Mouse (Mus musculus): ENCODE data around the gene Ksr2. TPM values are rescaled to one million over a fixed set of nuclear protein-coding genes. Genes with fewer than 3 reads are reported as not detected.
A peak's percentile ranks its signal among the peaks of the same experiment; 100 is the strongest.

The Ksr2 gene
- polyA plus RNA-seq, 1 experiment from 2014 or later = 7.1 TPM

GRCm38 (mm10) chr5:117687770-117688352 lies 274.1 kb downstream of the Ksr2 start:
- H3K4me3 ChIP-seq = no peak overlapping the region
- H3K36me3 ChIP-seq = no peaks in the 10 kb centered on the region
- no peak overlapping the region for H3K4me2 ChIP-seq
- H3K4me1 ChIP-seq (replicated peaks) = peaks cover 10% of the 10 kb centered on the region
- H3K27me3 ChIP-seq = 0 out of 2 replicates have a peak, but pooled peaks cover 2% of the 10 kb centered on the region
- no peak overlapping the region for H3K9ac ChIP-seq
- no peaks in the 10 kb centered on the region for H3K9me3 ChIP-seq
- no peak for ATAC-seq (ENCODE audit: low FRiP score)
- WGBS = 34% methylated on average over 4 of the region's 4 CpGs
- no peak overlapping the region for H3K27ac ChIP-seq

GRCm38 (mm10) chr5:117688738-117689137 lies 274.9 kb downstream of the Ksr2 start:
- H3K4me1 ChIP-seq (replicated peaks) = peaks cover 10% of the 10 kb centered on the region
- no peak overlapping the region for H3K27ac ChIP-seq
- H3K27me3 ChIP-seq = 0 out of 2 replicates have a peak, but pooled peaks cover 2% of the 10 kb centered on the region
- H3K4me3 ChIP-seq = no peak overlapping the region
- WGBS = 41% methylated on average over 3 of the region's 3 CpGs
- H3K4me2 ChIP-seq = no peak overlapping the region
- no peaks in the 10 kb centered on the region for H3K36me3 ChIP-seq
- no peak overlapping the region for H3K9ac ChIP-seq
- no peaks in the 10 kb centered on the region for H3K9me3 ChIP-seq
- no peak for ATAC-seq (ENCODE audit: low FRiP score)

GRCm38 (mm10) chr5:117689840-117690239 lies 276.0 kb downstream of the Ksr2 start:
- H3K27me3 ChIP-seq = 0 out of 2 replicates have a peak, but pooled peaks cover 2% of the 10 kb centered on the region
- H3K36me3 ChIP-seq = no peaks in the 10 kb centered on the region
- no peak overlapping the region for H3K4me3 ChIP-seq
- no peak overlapping the region for H3K4me2 ChIP-seq
- WGBS = 57% methylated on average over 8 of the region's 8 CpGs
- H3K4me1 ChIP-seq (replicated peaks) = peaks cover 10% of the 10 kb centered on the region
- no peak overlapping the region for H3K27ac ChIP-seq
- peak; percentile 65; the same call in 1 of the 2 replicates for ATAC-seq (ENCODE audit: low FRiP score)
- no peak overlapping the region for H3K9ac ChIP-seq
- no peaks in the 10 kb centered on the region for H3K9me3 ChIP-seq

GRCm38 (mm10) chr5:117691271-117691670 lies 277.5 kb downstream of the Ksr2 start:
- 0 out of 2 replicates have a peak, but pooled peaks cover 2% of the 10 kb centered on the region for H3K27me3 ChIP-seq
- H3K4me3 ChIP-seq = no peak overlapping the region
- no peak overlapping the region for H3K9ac ChIP-seq
- ATAC-seq (ENCODE audit: low FRiP score) = no peak
- no peaks in the 10 kb centered on the region for H3K36me3 ChIP-seq
- 75% methylated on average over 7 of the region's 7 CpGs for whole genome bisulfite sequencing
- H3K4me2 ChIP-seq = no peak overlapping the region
- no peak overlapping the region for H3K27ac ChIP-seq
- H3K4me1 ChIP-seq (replicated peaks) = peaks cover 10% of the 10 kb centered on the region
- no peaks in the 10 kb centered on the region for H3K9me3 ChIP-seq

- H3K27ac ChIP-seq = no peak overlapping the region
- no peak overlapping the region for H3K9ac ChIP-seq
- ATAC-seq (ENCODE audit: low FRiP score) = no peak
- no peak overlapping the region for H3K4me3 ChIP-seq
- H3K4me2 ChIP-seq = no peak overlapping the region
- no peaks in the 10 kb centered on the region for H3K9me3 ChIP-seq
- WGBS = 71% methylated on average over 3 of the region's 3 CpGs
- no peaks in the 10 kb centered on the region for H3K36me3 ChIP-seq
- 0 out of 2 replicates have a peak, but pooled peaks cover 2% of the 10 kb centered on the region for H3K27me3 ChIP-seq
- peaks cover 3% of the 10 kb centered on the region for H3K4me1 ChIP-seq (replicated peaks)
These were observed 279.8 kb downstream of the Ksr2 start for GRCm38 (mm10) chr5:117693557-117693956.

- ATAC-seq (ENCODE audit: low FRiP score) = no peak
- H3K27ac ChIP-seq = no peak overlapping the region
- WGBS = 62% methylated on average over 11 of the region's 11 CpGs
These were observed 280.8 kb downstream of the Ksr2 start for GRCm38 (mm10) chr5:117694632-117695031.

GRCm38 (mm10) chr5:117696366-117696765 lies 282.6 kb downstream of the Ksr2 start:
- H3K9me3 ChIP-seq = no peaks in the 10 kb centered on the region
- no peak overlapping the region for H3K27ac ChIP-seq
- no peak overlapping the region for H3K9ac ChIP-seq
- H3K4me2 ChIP-seq = no peak overlapping the region
- WGBS = 85% methylated on average over 8 of the region's 8 CpGs
- H3K4me1 ChIP-seq (replicated peaks) = peaks cover 3% of the 10 kb centered on the region; the same call in 1 of the 2 replicates
- H3K27me3 ChIP-seq = 0 out of 2 replicates have a peak, but pooled peaks cover 1% of the 10 kb centered on the region
- no peaks in the 10 kb centered on the region for H3K36me3 ChIP-seq
- no peak for ATAC-seq (ENCODE audit: low FRiP score)
- H3K4me3 ChIP-seq = no peak overlapping the region

More at GRCm38 (mm10) chr5:117694632-117695031, 280.8 kb downstream of the Ksr2 start:
- Histone ChIP-seq H3K4me1 (replicated peaks) (peaks cover 3% of the 10 kb centered on the region), H3K27me3 (0 out of 2 replicates have a peak, but pooled peaks cover 2% of the 10 kb centered on the region), H3K4me2 (no peak overlapping the region), H3K4me3 (no peak overlapping the region), H3K36me3 (no peaks in the 10 kb centered on the region), H3K9ac (no peak overlapping the region), H3K9me3 (no peaks in the 10 kb centered on the region)

GRCm38 (mm10) chr5:117697589-117697988 lies 283.8 kb downstream of the Ksr2 start:
- no peaks in the 10 kb centered on the region for H3K9me3 ChIP-seq
- no peaks in the 10 kb centered on the region for H3K27me3 ChIP-seq
- peaks cover 3% of the 10 kb centered on the region; the same call in 1 of the 2 replicates for H3K4me1 ChIP-seq (replicated peaks)
- no peak overlapping the region for H3K4me2 ChIP-seq
- no peak overlapping the region for H3K9ac ChIP-seq
- no peak overlapping the region for H3K27ac ChIP-seq
- 73% methylated on average over 6 of the region's 6 CpGs for WGBS
- no peak for ATAC-seq (ENCODE audit: low FRiP score)
- H3K4me3 ChIP-seq = no peak overlapping the region
- H3K36me3 ChIP-seq = no peaks in the 10 kb centered on the region

GRCm38 (mm10) chr5:117704371-117704770 lies 290.6 kb downstream of the Ksr2 start:
- no peak for ATAC-seq (ENCODE audit: low FRiP score)
- peaks cover 11% of the 10 kb centered on the region for H3K36me3 ChIP-seq
- H3K27ac ChIP-seq = no peak overlapping the region
- WGBS = 77% methylated on average over 9 of the region's 9 CpGs
- H3K4me1 ChIP-seq (replicated peaks) = peaks cover 27% of the 10 kb centered on the region
- no peak overlapping the region for H3K4me2 ChIP-seq
- 0 out of 2 replicates have a peak, but pooled peaks cover 6% of the 10 kb centered on the region for H3K27me3 ChIP-seq
- H3K9ac ChIP-seq = no peak overlapping the region
- H3K9me3 ChIP-seq = peaks cover 5% of the 10 kb centered on the region; the same call in 1 of the 2 replicates
- no peak overlapping the region for H3K4me3 ChIP-seq

- no peak overlapping the region for H3K9ac ChIP-seq
- peaks cover 37% of the 10 kb centered on the region for H3K4me1 ChIP-seq (replicated peaks)
- no peak overlapping the region for H3K4me2 ChIP-seq
- peak; percentile 71; the same call in 1 of the 2 replicates for ATAC-seq (ENCODE audit: low FRiP score)
- H3K4me3 ChIP-seq = no peak overlapping the region
- H3K27ac ChIP-seq = peak overlapping the region; percentile 24
- 0 out of 2 replicates have a peak, but pooled peaks cover 6% of the 10 kb centered on the region for H3K27me3 ChIP-seq
- peaks cover 11% of the 10 kb centered on the region for H3K36me3 ChIP-seq
- H3K9me3 ChIP-seq = peaks cover 5% of the 10 kb centered on the region; the same call in 1 of the 2 replicates
- WGBS = 11% methylated on average over 11 of the region's 11 CpGs
These were observed 292.8 kb downstream of the Ksr2 start for GRCm38 (mm10) chr5:117706633-117707032.

- Histone ChIP-seq H3K36me3 (peaks cover 17% of the 10 kb centered on the region), H3K9ac (no peak overlapping the region), H3K9me3 (peaks cover 5% of the 10 kb centered on the region; the same call in 1 of the 2 replicates), H3K27me3 (0 out of 2 replicates have a peak, but pooled peaks cover 1% of the 10 kb centered on the region), H3K4me3 (no peak overlapping the region), H3K4me2 (no peak overlapping the region), H3K4me1 (replicated peaks) (peaks cover 36% of the 10 kb centered on the region), H3K27ac (peak overlapping the region; percentile 3; the same call in 1 of the 2 replicates)
- WGBS = 42% methylated on average over 6 of the region's 6 CpGs
- ATAC-seq (ENCODE audit: low FRiP score) = no peak
These were observed 295.5 kb downstream of the Ksr2 start for GRCm38 (mm10) chr5:117709306-117709705.

GRCm38 (mm10) chr5:117711636-117712035 lies 297.8 kb downstream of the Ksr2 start:
- Histone ChIP-seq H3K9me3 (peaks cover 5% of the 10 kb centered on the region; the same call in 1 of the 2 replicates), H3K4me1 (replicated peaks) (peaks cover 22% of the 10 kb centered on the region), H3K36me3 (peaks cover 17% of the 10 kb centered on the region), H3K27me3 (no peaks in the 10 kb centered on the region), H3K4me3 (no peak overlapping the region), H3K9ac (no peak overlapping the region), H3K4me2 (no peak overlapping the region), H3K27ac (no peak overlapping the region)
- 81% methylated on average over 10 of the region's 10 CpGs for WGBS
- ATAC-seq (ENCODE audit: low FRiP score) = no peak

- ATAC-seq (ENCODE audit: low FRiP score) = no peak
- WGBS = 76% methylated on average over 12 of the region's 12 CpGs
- H3K27me3 ChIP-seq = no peaks in the 10 kb centered on the region
- H3K4me2 ChIP-seq = no peak overlapping the region
- peaks cover 23% of the 10 kb centered on the region for H3K4me1 ChIP-seq (replicated peaks)
- H3K9ac ChIP-seq = no peak overlapping the region
- H3K27ac ChIP-seq = no peak overlapping the region
- no peak overlapping the region for H3K4me3 ChIP-seq
- peaks cover 5% of the 10 kb centered on the region; the same call in 1 of the 2 replicates for H3K9me3 ChIP-seq
- peaks cover 17% of the 10 kb centered on the region for H3K36me3 ChIP-seq
These were observed 298.4 kb downstream of the Ksr2 start for GRCm38 (mm10) chr5:117712207-117712606.

Data from hindbrain, embryonic 13.5 days (tissue).